Mouse (Mus musculus) heart, postnatal 10 days (tissue): ENCODE measurements around the gene Zfp639. TPM values are rescaled to one million over a fixed set of nuclear protein-coding genes. Genes with fewer than 3 reads are reported as not detected.

ENCODE experiments used
- total RNA-seq, 2 experiments: library from RNA; stranded (reverse); gene quantifications; 2 replicates each; pipeline ENCODE4 v1.2.3; 2021

Zfp639 gene
- total RNA-seq, 2 experiments from 2014 or later: 24.0 to 30.2 TPM

Other genes with a start within 250 kb of the Zfp639 start
- gene Zmat3, start 144.2 kb upstream of the Zfp639 start, total RNA-seq: 10 to 100 TPM; 11.2 to 12.1 TPM
- 10 to 100 TPM; 48.6 to 57.2 TPM for gene Pik3ca, start 112.6 kb upstream of the Zfp639 start, total RNA-seq
- under 1 TPM; 0.20 to 0.55 TPM for gene Kcnmb3, start 18.0 kb upstream of the Zfp639 start, total RNA-seq
- gene Mfn1, start 19.2 kb downstream of the Zfp639 start, total RNA-seq: 100 to 1,000 TPM; 326 to 361 TPM
- gene Gnb4, start 106.3 kb downstream of the Zfp639 start, total RNA-seq: 10 to 100 TPM; 39.9 to 40.4 TPM
- gene Actl6a, start 196.0 kb downstream of the Zfp639 start, total RNA-seq: 10 to 100 TPM; 34.8 to 35.7 TPM
- gene Ndufb5, start 226.7 kb downstream of the Zfp639 start, total RNA-seq: 100 to 1,000 TPM; 747 to 748 TPM
- gene Mrpl47, start 227.3 kb downstream of the Zfp639 start, total RNA-seq: 10 to 100 TPM; 39.6 to 43.9 TPM